Mouse (Mus musculus) ES-E14 (cell line): ENCODE measurements around the gene Cuedc1.

ENCODE experiments used
- MAFK ChIP-seq: IDR thresholded peaks from 2 replicates; pipeline ENCODE4 v1.6.1; 2014; ENCODE audit warnings: mild to moderate bottlenecking, low read depth, low read length, inconsistent platforms; ENCODE audit not compliant: insufficient read depth
- ZNF384 ChIP-seq: IDR thresholded peaks from 2 replicates; pipeline ENCODE4 v1.6.1; 2012; ENCODE audit warnings: low read depth, low read length, inconsistent platforms

DNA sequence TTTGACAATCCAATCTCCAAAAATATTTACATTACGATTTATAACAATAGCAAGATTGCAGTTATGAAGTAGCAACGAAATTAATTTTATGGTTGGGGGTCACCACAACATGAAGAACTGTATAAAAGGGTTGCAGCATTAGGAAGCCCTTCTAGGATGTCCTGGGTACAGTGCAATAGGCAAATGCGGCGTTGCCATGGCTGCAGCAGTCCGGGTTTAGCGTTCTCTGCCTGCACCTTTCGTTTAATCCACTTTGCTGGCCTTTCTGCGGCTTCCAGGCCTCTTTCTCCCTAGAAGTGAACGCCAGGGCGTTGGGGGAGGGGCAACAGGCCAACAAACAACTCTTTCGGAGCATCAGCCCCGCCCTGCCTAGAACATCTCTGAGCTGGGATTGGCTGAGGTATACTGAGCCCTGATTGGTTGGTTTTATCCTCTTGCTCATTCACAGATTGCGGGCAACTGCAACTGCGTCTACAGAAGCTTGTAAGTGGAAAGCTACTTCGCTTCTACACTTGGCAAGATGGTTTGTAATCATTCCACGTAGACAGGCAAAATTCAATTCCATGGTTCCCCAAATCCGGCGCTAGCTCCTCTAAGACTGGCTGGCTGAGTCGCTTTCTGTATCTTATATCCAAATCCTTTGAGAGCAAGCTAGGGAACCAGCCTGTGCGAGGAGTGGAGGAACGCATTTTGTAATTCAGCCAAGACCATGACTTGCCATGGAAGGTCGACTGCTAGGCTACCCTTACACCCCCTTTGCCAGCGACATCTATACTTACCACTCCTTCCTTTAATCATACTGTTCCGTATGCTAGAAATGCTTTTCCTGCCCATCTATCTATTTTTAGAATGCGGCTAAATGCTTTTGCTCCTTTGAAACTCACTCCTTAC is 10.9 kb upstream of the Cuedc1 start:
- TF ChIP-seq MAFK (no peak), ZNF384 (no peak)
